Mouse (Mus musculus): ENCODE data around the gene Tram2.

- no peak for TF ChIP-seq USF1 (IDR thresholded peaks at IDR 0.05; ENCODE audit: low read depth)
- TF ChIP-seq CTCF (IDR thresholded peaks at IDR 0.05; ENCODE audit: control insufficient read depth, insufficient read depth, insufficient read length), result no peak
These were observed 83.6 kb downstream of the Tram2 start for GRCm38 (mm10) chr1:20995331-20995986.

All from C2C12 (cell line).